Mouse (Mus musculus) testis, adult 2 months (tissue): ENCODE data around the gene Gm17545.

Experiments used
- CTCF ChIP-seq: fragments of 200-500 bp; IDR thresholded peaks from 2 replicates; pipeline ENCODE4 v1.5.1; 2012; ENCODE audit warnings: low read depth, mild to moderate bottlenecking, inconsistent platforms, low read length, moderate library complexity; ENCODE audit not compliant: control insufficient read depth, insufficient read depth, insufficient replicate concordance
- POLR2A ChIP-seq: fragments of 200-500 bp; IDR thresholded peaks from 2 replicates; pipeline ENCODE4 v1.6.1; 2012; ENCODE audit warnings: low read depth, mild to moderate bottlenecking, inconsistent platforms, low read length, moderate library complexity; ENCODE audit not compliant: control insufficient read depth

DNA sequence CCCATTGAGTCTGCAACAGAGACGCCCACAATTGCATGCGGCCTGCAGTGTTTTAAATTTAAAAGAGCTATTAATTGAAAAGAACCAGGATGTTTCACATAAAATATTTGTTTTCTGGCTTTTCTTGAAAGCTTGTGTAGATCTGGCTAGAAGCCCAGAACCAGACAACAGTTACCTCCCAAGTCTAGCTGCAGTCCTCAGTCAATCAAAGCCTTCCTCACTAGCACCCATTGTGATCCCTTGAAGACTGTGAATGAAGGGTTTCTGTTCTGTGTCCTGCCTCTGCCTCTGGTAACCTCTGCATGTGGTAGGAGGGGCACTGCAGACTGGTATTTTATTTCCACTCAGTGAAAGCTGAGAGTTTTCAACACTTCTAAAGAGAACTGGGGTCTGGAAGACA lies 48.9 kb downstream of the Gm17545 start:
- TF ChIP-seq POLR2A: no peak
- no peak for TF ChIP-seq CTCF
